Comparison of ENCODE assay signal across 13 mouse cellular contexts in genomic region chr4:122933857-122934256, GRCm38 (mm10). TPM values are rescaled to one million over a fixed set of nuclear protein-coding genes. Genes with fewer than 3 reads are reported as not detected.
A peak's percentile ranks its signal among the peaks of the same experiment; 100 is the strongest.
DNase-seq lines count a peak whose midpoint lies in the region; ATAC-seq and TF ChIP-seq lines count a peak whose summit lies in the region.
"Had no signal": no experiment of that assay in that cellular context is flagged by ENCODE, and none has a peak within 500 bp of the region (broad histone marks: within the 10 kb centered on the region; RNA-seq: fewer than 3 reads in every experiment).

No protein-coding gene starts in this region.

- TF ChIP-seq CTCF in G1E (IDR thresholded peaks at IDR 0.05; ENCODE audit: low read depth, low read length): no peak
- TF ChIP-seq CTCF in lung, adult 2 months (IDR thresholded peaks at IDR 0.05; ENCODE audit: insufficient read depth, low read length): no peak

- TF ChIP-seq POLR2A in lung, adult 2 months (IDR thresholded peaks at IDR 0.05; ENCODE audit: borderline replicate concordance, extremely low read depth, low read depth, low read length): no peak

- no peaks in the 10 kb centered on the region for H3K9me3 ChIP-seq in G1E (replicated peaks)
- no peaks in the 10 kb centered on the region for H3K9me3 ChIP-seq in intestine, embryonic 16.5 days (ENCODE audit: control insufficient read depth, low read length)
- H3K9me3 ChIP-seq: limb, embryonic 12.5 days had no signal

- no peak overlapping the region for H3K4me3 ChIP-seq in G1E (ENCODE audit: low read depth, low read length)
- no peak overlapping the region for H3K4me3 ChIP-seq in intestine, embryonic 16.5 days (ENCODE audit: low read length)
- no peak overlapping the region for H3K4me3 ChIP-seq in lung, adult 2 months (replicated peaks; ENCODE audit: extremely low read depth, low read depth, low read length)
- H3K4me3 ChIP-seq: limb, embryonic 12.5 days had no signal

- no peak overlapping the region for H3K9ac ChIP-seq in intestine, embryonic 16.5 days (ENCODE audit: low read depth, low read length)
- H3K9ac ChIP-seq: limb, embryonic 12.5 days had no signal

- peaks cover 7% of the 10 kb centered on the region; the same call in 1 of the 2 replicates for H3K27me3 ChIP-seq in G1E (ENCODE audit: insufficient read depth, low read length)
- H3K27me3 ChIP-seq in intestine, embryonic 16.5 days (replicated peaks; ENCODE audit: control insufficient read depth, insufficient read depth, low read length): no peaks in the 10 kb centered on the region
- H3K27me3 ChIP-seq: limb, embryonic 12.5 days had no signal

- WGBS in intestine, embryonic 16.5 days: 41% methylated on average over 3 of the region's 3 CpGs
- 36% methylated on average over 3 of the region's 3 CpGs for WGBS in lung, adult 2 months

- 0 out of 2 replicates have a peak, but pooled peaks have one; percentile 23 for ATAC-seq in G1E (ENCODE audit: extremely low read depth, insufficient number of reproducible peaks, low FRiP score, poor library complexity, severe bottlenecking)
- ATAC-seq in intestine, embryonic 16.5 days: no peak

- DNase-seq in CD4-positive, CD25-positive, alpha-beta regulatory T cell, adult 2 months (ENCODE audit: low read depth, low spot score): peak; percentile 82
- DNase-seq in G1E (ENCODE audit: low spot score): no peak
- DNase-seq in kidney, postnatal 10 days: peak; percentile 41
- DNase-seq in spleen, postnatal 36 days (ENCODE audit: low spot score in 2 of 2): peak; percentile 86 to 88
- no peak for DNase-seq in right cerebral cortex, postnatal 36 days (ENCODE audit: low spot score in 2 of 2)
- no peak for DNase-seq in urinary bladder, postnatal 4 days (ENCODE audit: low spot score in 2 of 2)
- no peak for DNase-seq in lung, adult 2 months
- DNase-seq: adrenal gland, postnatal 10 days; cerebellum, adult 11 months; gastrocnemius, postnatal 25 days had no signal

- H3K27ac ChIP-seq in intestine, embryonic 16.5 days (ENCODE audit: low read length): no peak overlapping the region
- H3K27ac ChIP-seq: limb, embryonic 12.5 days had no signal

- H3K36me3 ChIP-seq in G1E (replicated peaks): no peaks in the 10 kb centered on the region
- H3K36me3 ChIP-seq in intestine, embryonic 16.5 days (ENCODE audit: control insufficient read depth, insufficient read depth, low read length): no peaks in the 10 kb centered on the region
- H3K36me3 ChIP-seq: limb, embryonic 12.5 days had no signal

- H3K4me1 ChIP-seq in G1E (ENCODE audit: insufficient read depth, low read depth, low read length): peaks cover 38% of the 10 kb centered on the region
- 0 out of 2 replicates have a peak, but pooled peaks cover 5% of the 10 kb centered on the region for H3K4me1 ChIP-seq in intestine, embryonic 16.5 days (ENCODE audit: control insufficient read depth, insufficient read depth, low read length)
- no peaks in the 10 kb centered on the region for H3K4me1 ChIP-seq in lung, adult 2 months (ENCODE audit: control insufficient read depth, insufficient read depth, low read length)
- H3K4me1 ChIP-seq: limb, embryonic 12.5 days had no signal

- H3K4me2 ChIP-seq in intestine, embryonic 16.5 days (ENCODE audit: low read depth, low read length): no peak overlapping the region
- H3K4me2 ChIP-seq: limb, embryonic 12.5 days had no signal

RNA-seq across cellular contexts. Expression of gene Mfsd2a, which starts 27.1 kb away (rescaled TPM):
- total RNA-seq in G1E (2014; fragmentation: Nextera tagmentation) (not detected in 2 replicates), G1E (2017) (0.06 and 0.11 TPM in 2 replicates)
- not detected in 2 replicates for polyA plus RNA-seq in G1E (2012)
- polyA plus RNA-seq in intestine, embryonic 16.5 days (2015; fragmentation: Nextera tagmentation; extraction: Ambion mirVana): 3.3 and 4.0 TPM in 2 replicates
- 7.2 and 11.3 TPM in 2 replicates for polyA plus RNA-seq in lung, adult 2 months (2012; rRNA removed)
- total RNA-seq: heart, postnatal 25 days had no signal

RNA-seq across cellular contexts. Expression of gene Cap1, which starts 48.0 kb away (rescaled TPM):
- 186 and 190 TPM in 2 replicates for total RNA-seq in G1E (2014; fragmentation: Nextera tagmentation)
- 230 and 256 TPM in 2 replicates for total RNA-seq in G1E (2017)
- 21.1 and 28.2 TPM in 2 replicates for polyA plus RNA-seq in G1E (2012)
- 86.4 and 91.1 TPM in 2 replicates for polyA plus RNA-seq in intestine, embryonic 16.5 days (2015; fragmentation: Nextera tagmentation; extraction: Ambion mirVana)
- polyA plus RNA-seq in lung, adult 2 months (2012; rRNA removed): 101 and 124 TPM in 2 replicates

Comparison
In these comparisons a context has a peak if more than half of its experiments do, and no peak if none do; other contexts are left out.
1. DNase-seq: peak in CD4-positive, CD25-positive, alpha-beta regulatory T cell, adult 2 months (single experiment), kidney, postnatal 10 days (single experiment) and spleen, postnatal 36 days (2 of 2); none in G1E (single experiment), right cerebral cortex, postnatal 36 days (0 of 2), urinary bladder, postnatal 4 days (0 of 2) and lung, adult 2 months (single experiment).